Mouse (Mus musculus): Measurements from ENCODE around the gene Nup205. TPM values are rescaled to one million over a fixed set of nuclear protein-coding genes. Genes with fewer than 3 reads are reported as not detected.

Gene Nup205
- total RNA-seq, 2 experiments from 2014 or later = 10.2 to 12.3 TPM

GRCm38 (mm10) chr6:35245086-35245485 lies 67.9 kb downstream of the Nup205 start:
- no peak for DNase-seq (ENCODE audit: low spot score)

- no peak for DNase-seq (ENCODE audit: low spot score)
Measured at GRCm38 (mm10) chr6:35251807-35252476, 74.7 kb downstream of the Nup205 start.

- DNase-seq (ENCODE audit: low spot score) = peak; percentile 84
Measured at GRCm38 (mm10) chr6:35252477-35253346, 75.5 kb downstream of the Nup205 start.

- no peak for DNase-seq (ENCODE audit: low spot score)
Measured at GRCm38 (mm10) chr6:35253474-35253873, 76.3 kb downstream of the Nup205 start.

- DNase-seq (ENCODE audit: low spot score) = no peak
Measured at GRCm38 (mm10) chr6:35254136-35254904, 77.1 kb downstream of the Nup205 start.

GRCm38 (mm10) chr6:35255017-35255416 lies 77.8 kb downstream of the Nup205 start:
- DNase-seq (ENCODE audit: low spot score) = no peak

GRCm38 (mm10) chr6:35256691-35257090 lies 79.5 kb downstream of the Nup205 start:
- DNase-seq (ENCODE audit: low spot score) = peak; percentile 44

- no peak for DNase-seq (ENCODE audit: low spot score)
Measured at GRCm38 (mm10) chr6:35257626-35258190, 80.5 kb downstream of the Nup205 start.

- DNase-seq (ENCODE audit: low spot score) = no peak
Measured at GRCm38 (mm10) chr6:35258922-35259321, 81.7 kb downstream of the Nup205 start.

GRCm38 (mm10) chr6:35259526-35259925 lies 82.3 kb downstream of the Nup205 start:
- DNase-seq (ENCODE audit: low spot score) = peak; percentile 34

- DNase-seq (ENCODE audit: low spot score) = no peak
Measured at GRCm38 (mm10) chr6:35260531-35260930, 83.3 kb downstream of the Nup205 start.

GRCm38 (mm10) chr6:35265580-35266278 lies 88.5 kb downstream of the Nup205 start:
- DNase-seq (ENCODE audit: low spot score) = no peak

- no peak for DNase-seq (ENCODE audit: low spot score)
Measured at GRCm38 (mm10) chr6:35268711-35269110, 91.5 kb downstream of the Nup205 start.

GRCm38 (mm10) chr6:35269643-35270042 lies 92.4 kb downstream of the Nup205 start:
- no peak for DNase-seq (ENCODE audit: low spot score)

GRCm38 (mm10) chr6:35271094-35271855 lies 94.1 kb downstream of the Nup205 start:
- DNase-seq (ENCODE audit: low spot score) = no peak

- no peak for DNase-seq (ENCODE audit: low spot score)
Measured at GRCm38 (mm10) chr6:35271868-35272765, 94.9 kb downstream of the Nup205 start.

- DNase-seq (ENCODE audit: low spot score) = no peak
Measured at GRCm38 (mm10) chr6:35273391-35274082, 96.3 kb downstream of the Nup205 start.

GRCm38 (mm10) chr6:35277903-35278587 lies 100.8 kb downstream of the Nup205 start:
- DNase-seq (ENCODE audit: low spot score) = no peak

Measured in gastrocnemius, adult 18-20 months (tissue).